Mouse (Mus musculus) MEL (cell line): ENCODE results near the gene Gm8439. TPM values are rescaled to one million over a fixed set of nuclear protein-coding genes. Genes with fewer than 3 reads are reported as not detected.

ENCODE experiments used
- DNase-seq: peaks from one replicate; pipeline ENCODE4 v3.0.0; 2011; ENCODE audit warnings: low read depth, low spot score
- H3K27ac ChIP-seq: 2 replicates; pipeline ENCODE4 v1.5.1; 2012; ENCODE audit warnings: low read depth, mild to moderate bottlenecking, control low read depth, low read length, moderate library complexity; ENCODE audit not compliant: control insufficient read depth
- H3K27me3 ChIP-seq, 2 experiments: fragments of 150-350 bp in 1 of 2; sonication (generic) in 1 of 2; 2 replicates each; pipeline ENCODE4 v1.6.1; 2012; ENCODE audit warnings: low read length in 2 of 2, mild to moderate bottlenecking in 2 of 2, improper control_type of control experiment in 1 of 2, moderate library complexity in 1 of 2; ENCODE audit not compliant: insufficient read depth in 2 of 2, control insufficient read depth in 1 of 2
- H3K36me3 ChIP-seq, 2 experiments: 2 replicates each; pipeline ENCODE4 v1.6.1; 2012 to 2014; ENCODE audit warnings: low read length in 2 of 2, improper control_type of control experiment in 1 of 2, inconsistent platforms in 1 of 2, mild to moderate bottlenecking in 1 of 2; ENCODE audit not compliant: insufficient read depth in 2 of 2, control insufficient read depth in 1 of 2
- H3K4me1 ChIP-seq, 2 experiments: fragments of 150-350 bp in 1 of 2; sonication (generic) in 1 of 2; 2 replicates each; pipeline ENCODE4 v1.6.1; 2012; ENCODE audit warnings: low read length in 2 of 2, improper control_type of control experiment in 1 of 2, mild to moderate bottlenecking in 1 of 2; ENCODE audit not compliant: insufficient read depth in 2 of 2, control insufficient read depth in 1 of 2
- H3K4me3 ChIP-seq, 2 experiments: fragments of 150-350 bp in 1 of 2; sonication (generic) in 1 of 2; 2 replicates each; pipeline ENCODE4 v1.5.1; 2012; ENCODE audit warnings: low read depth in 2 of 2, low read length in 2 of 2, mild to moderate bottlenecking in 2 of 2, moderate library complexity in 2 of 2, control low read depth in 1 of 2, improper control_type of control experiment in 1 of 2; ENCODE audit not compliant: control insufficient read depth in 1 of 2, insufficient read depth in 1 of 2
- H3K79me2 ChIP-seq: 2 replicates; pipeline ENCODE4 v1.6.1; 2012; ENCODE audit warnings: mild to moderate bottlenecking, low read length, moderate library complexity; ENCODE audit not compliant: control insufficient read depth, poor library complexity, insufficient read depth
- H3K9ac ChIP-seq: 2 replicates; pipeline ENCODE4 v1.6.1; 2012; ENCODE audit warnings: low read depth, mild to moderate bottlenecking, control low read depth, low read length, moderate library complexity; ENCODE audit not compliant: control insufficient read depth, poor library complexity, severe bottlenecking
- H3K9me3 ChIP-seq: fragments of 150-350 bp; sonication (generic); replicated peaks from 2 replicates; pipeline ENCODE4 v1.6.1; 2012; ENCODE audit warnings: mild to moderate bottlenecking, low read length, improper control_type of control experiment, moderate library complexity; ENCODE audit not compliant: insufficient read depth
- BHLHE40 ChIP-seq: IDR thresholded peaks from 2 replicates; pipeline ENCODE4 v1.6.1; 2012; ENCODE audit warnings: low read depth, mild to moderate bottlenecking, inconsistent platforms, low read length, improper control_type of control experiment, borderline replicate concordance
- CTCF ChIP-seq, 3 experiments: IDR thresholded peaks in 2 of 3; conservative IDR thresholded peaks in 1 of 3; 2 replicates each; pipeline ENCODE4 v1.5.1; 2011 to 2012; ENCODE audit warnings: low read length in 3 of 3, low read depth in 2 of 3, mild to moderate bottlenecking in 2 of 3, improper control_type of control experiment in 1 of 3, inconsistent platforms in 1 of 3, mixed read lengths in 1 of 3, moderate library complexity in 1 of 3; ENCODE audit not compliant: control insufficient read depth in 1 of 3, insufficient read depth in 1 of 3, poor library complexity in 1 of 3, severe bottlenecking in 1 of 3
- E2F4 ChIP-seq: IDR thresholded peaks from 2 replicates; pipeline ENCODE4 v1.6.1; 2011; ENCODE audit warnings: low read depth, low read length, improper control_type of control experiment, borderline replicate concordance
- EP300 ChIP-seq, 2 experiments: IDR thresholded peaks; 2 replicates each; pipeline ENCODE4 v1.6.1; 2011; ENCODE audit warnings: improper control_type of control experiment in 2 of 2, low read length in 2 of 2, low read depth in 1 of 2, mild to moderate bottlenecking in 1 of 2
- ETS1 ChIP-seq: IDR thresholded peaks from 2 replicates; pipeline ENCODE4 v1.6.1; 2012; ENCODE audit warnings: low read depth, mild to moderate bottlenecking, inconsistent platforms, low read length, improper control_type of control experiment, moderate library complexity
- GABPA ChIP-seq: IDR thresholded peaks from 2 replicates; pipeline ENCODE4 v1.6.1; 2012; ENCODE audit warnings: low read depth, mild to moderate bottlenecking, inconsistent platforms, low read length, improper control_type of control experiment, moderate library complexity
- GATA1 ChIP-seq: IDR thresholded peaks from 2 replicates; pipeline ENCODE4 v1.6.1; 2011; ENCODE audit warnings: low read depth, low read length, improper control_type of control experiment
- HCFC1 ChIP-seq: IDR thresholded peaks from 2 replicates; pipeline ENCODE4 v1.6.1; 2012; ENCODE audit warnings: low read depth, mild to moderate bottlenecking, inconsistent platforms, low read length, improper control_type of control experiment, moderate library complexity
- JUND ChIP-seq: IDR thresholded peaks from 2 replicates; pipeline ENCODE4 v1.6.1; 2011; ENCODE audit warnings: low read depth, mild to moderate bottlenecking, improper control_type of control experiment, low read length
- KAT2A ChIP-seq: conservative IDR thresholded peaks from 2 replicates; pipeline ENCODE4 v1.6.1; 2012; ENCODE audit warnings: low read depth, low read length, improper control_type of control experiment, inconsistent platforms
- MAX ChIP-seq: IDR thresholded peaks from 2 replicates; pipeline ENCODE4 v1.6.1; 2011; ENCODE audit warnings: low read length, improper control_type of control experiment
- MXI1 ChIP-seq: IDR thresholded peaks from 2 replicates; pipeline ENCODE4 v1.6.1; 2011; ENCODE audit warnings: mild to moderate bottlenecking, low read depth, low read length, improper control_type of control experiment
- MYC ChIP-seq: IDR thresholded peaks from 2 replicates; pipeline ENCODE4 v1.6.1; 2011; ENCODE audit warnings: low read depth, mild to moderate bottlenecking, low read length, improper control_type of control experiment, moderate library complexity
- NELFE ChIP-seq: IDR thresholded peaks from 2 replicates; pipeline ENCODE4 v1.6.1; 2011; ENCODE audit warnings: low read depth, low read length, improper control_type of control experiment
- POLR2A ChIP-seq, 2 experiments: IDR thresholded peaks; 2 replicates each; pipeline ENCODE4 v1.6.1; 2011 to 2012; ENCODE audit warnings: low read length in 2 of 2, mild to moderate bottlenecking in 2 of 2, control low read depth in 1 of 2, improper control_type of control experiment in 1 of 2, low read depth in 1 of 2, moderate library complexity in 1 of 2; ENCODE audit not compliant: control insufficient read depth in 1 of 2, insufficient read depth in 1 of 2, poor library complexity in 1 of 2
- POLR2AphosphoS2 ChIP-seq: IDR thresholded peaks from 2 replicates; pipeline ENCODE4 v1.6.1; 2011; ENCODE audit warnings: low read length, improper control_type of control experiment
- SMC3 ChIP-seq: IDR thresholded peaks from 2 replicates; pipeline ENCODE4 v1.6.1; 2011; ENCODE audit warnings: low read depth, low read length, improper control_type of control experiment
- USF1 ChIP-seq: IDR thresholded peaks from 2 replicates; pipeline ENCODE4 v1.6.1; 2014; ENCODE audit warnings: low read depth, mild to moderate bottlenecking, inconsistent platforms, low read length, improper control_type of control experiment, moderate library complexity
- ZMIZ1 ChIP-seq: IDR thresholded peaks from 2 replicates; pipeline ENCODE4 v1.6.1; 2012; ENCODE audit warnings: low read depth, mild to moderate bottlenecking, inconsistent platforms, low read length, improper control_type of control experiment, moderate library complexity
- ZNF384 ChIP-seq: IDR thresholded peaks from 2 replicates; pipeline ENCODE4 v1.6.1; 2012; ENCODE audit warnings: low read depth, mild to moderate bottlenecking, inconsistent platforms, low read length, improper control_type of control experiment
- polyA plus RNA-seq, 2 experiments: library from polyadenylated mRNA; stranded (reverse) in 1 of 2; unstranded in 1 of 2; fragments of >175 nt in 1 of 2; fragments of >200 nt in 1 of 2; gene quantifications; 2 replicates each; pipeline versions ENCODE4 v1.2.1 to v1.2.4; 2012; ENCODE audit warnings: low replicate concordance in 2 of 2, low read depth in 1 of 2; ENCODE audit not compliant: insufficient read length in 2 of 2, insufficient read depth in 1 of 2, missing spikeins in 1 of 2
- total RNA-seq: library from RNA; depleted of rRNA; stranded (reverse); fragments of 300-350 nt; gene quantifications from 2 replicates; pipeline ENCODE4 v1.2.3, GENCODE M21; 2012

The Gm8439 gene
- total and polyA plus RNA-seq, 3 experiments: not detected

DNA sequence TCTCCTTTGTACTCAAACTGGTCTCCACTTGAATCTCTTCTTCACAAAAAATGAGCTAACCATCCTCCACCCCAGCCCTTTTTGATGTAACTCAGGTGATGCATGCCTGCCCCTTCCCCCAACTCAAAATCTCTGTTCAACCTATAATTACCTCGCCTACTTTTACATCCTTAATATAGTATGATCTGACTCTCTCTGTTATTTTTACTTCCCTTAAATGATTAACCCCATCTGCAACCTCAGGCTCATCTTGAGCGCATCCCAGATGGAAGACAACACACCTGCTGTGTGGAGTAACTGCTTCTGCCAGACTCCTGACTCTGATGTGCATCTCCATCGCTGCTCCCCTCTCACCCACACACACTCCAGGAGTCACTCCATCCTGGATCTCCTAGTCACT, 14.1 kb downstream of the Gm8439 start:
- H3K9ac ChIP-seq: no peak overlapping the region
- H3K79me2 ChIP-seq: no peaks in the 10 kb centered on the region

GRCm38 (mm10) chr4:120606941-120607340, 18.4 kb downstream of the Gm8439 start:
- Histone ChIP-seq H3K4me1 (no peaks in the 10 kb centered on the region), H3K27ac (no peak overlapping the region), H3K79me2 (no peaks in the 10 kb centered on the region), H3K36me3 (no peaks in the 10 kb centered on the region), H3K9me3 (no peaks in the 10 kb centered on the region), H3K4me3 (no peak overlapping the region), H3K9ac (no peak overlapping the region), H3K27me3 (no peaks in the 10 kb centered on the region)
- TF ChIP-seq MXI1 (no peak), SMC3 (no peak), KAT2A (no peak), ETS1 (no peak), POLR2AphosphoS2 (no peak), MYC (no peak), MAX (no peak), POLR2A (IDR thresholded peaks at IDR 0.05; ENCODE audit: control insufficient read depth in 1 of 2, insufficient read depth in 1 of 2, low read depth in 1 of 2, low read length in 2 of 2, poor library complexity in 1 of 2) (no peak)
- DNase-seq: no peak

More for the DNA sequence above, 14.1 kb downstream of the Gm8439 start:
- DNase-seq: no peak
- Histone ChIP-seq H3K9me3 (no peaks in the 10 kb centered on the region), H3K27ac (no peak overlapping the region), H3K4me1 (no peaks in the 10 kb centered on the region), H3K4me3 (no peak overlapping the region), H3K36me3 (no peaks in the 10 kb centered on the region), H3K27me3 (no peaks in the 10 kb centered on the region)
- TF ChIP-seq JUND (no peak), KAT2A (no peak), EP300 (IDR thresholded peaks at IDR 0.05; ENCODE audit: low read depth in 1 of 2, low read length in 2 of 2) (no peak), USF1 (no peak), GABPA (no peak), ETS1 (no peak), SMC3 (no peak), BHLHE40 (no peak), NELFE (no peak), HCFC1 (no peak), E2F4 (no peak), ZNF384 (no peak), CTCF (IDR thresholded peaks at IDR 0.05 in 2 of 3, conservative IDR thresholded peaks at IDR 0.05 in 1 of 3; ENCODE audit: control insufficient read depth in 1 of 3, insufficient read depth in 1 of 3, low read depth in 2 of 3, low read length in 3 of 3, poor library complexity in 1 of 3, severe bottlenecking in 1 of 3) (no peak), GATA1 (no peak), MXI1 (no peak), ZMIZ1 (no peak)
